Mouse (Mus musculus) liver, postnatal 0 days (tissue): ENCODE data around the gene A630023A22Rik. TPM values are rescaled to one million over a fixed set of nuclear protein-coding genes. Genes with fewer than 3 reads are reported as not detected.

ENCODE experiments used
- ATAC-seq: fragments of 200-750 bp; cut with Nextera tagmentation; 2 replicates; pipeline ENCODE4 v1.8.0; 2017; ENCODE audit warnings: mild to moderate bottlenecking, moderate library complexity
- DNase-seq: peaks from one replicate; pipeline ENCODE4 v3.0.0-alpha.2; 2016
- H3K27ac ChIP-seq: fragments of 300-500 bp; sonication (generic); 2 replicates; pipeline ENCODE4 v1.5.1; 2014; ENCODE audit warnings: antibody characterized with exemption, moderate library complexity, mild to moderate bottlenecking, low read depth
- H3K27me3 ChIP-seq: fragments of 300-500 bp; sonication (generic); 2 replicates; pipeline ENCODE4 v1.6.1; 2014; ENCODE audit warnings: low read length, control low read depth, mixed read lengths; ENCODE audit not compliant: insufficient read depth
- H3K36me3 ChIP-seq: fragments of 300-500 bp; sonication (generic); replicated peaks from 2 replicates; pipeline ENCODE4 v1.6.1; 2014; ENCODE audit warnings: mild to moderate bottlenecking, control low read depth, low read length, moderate library complexity, mixed read lengths; ENCODE audit not compliant: insufficient read depth
- H3K4me1 ChIP-seq: fragments of 300-500 bp; sonication (generic); 2 replicates; pipeline ENCODE4 v1.6.1; 2014; ENCODE audit warnings: antibody characterized with exemption, mild to moderate bottlenecking, control low read depth; ENCODE audit not compliant: insufficient read depth
- H3K4me2 ChIP-seq: fragments of 300-500 bp; sonication (generic); 2 replicates; pipeline ENCODE4 v1.6.1; 2014; ENCODE audit warnings: low read depth, mild to moderate bottlenecking, low read length, moderate library complexity, mixed read lengths
- H3K4me3 ChIP-seq: fragments of 300-500 bp; sonication (generic); 2 replicates; pipeline ENCODE4 v1.5.1; 2014; ENCODE audit warnings: low read depth, low read length
- H3K9ac ChIP-seq: fragments of 300-500 bp; sonication (generic); replicated peaks from 2 replicates; pipeline ENCODE4 v1.6.1; 2014; ENCODE audit warnings: mild to moderate bottlenecking, moderate library complexity
- H3K9me3 ChIP-seq: fragments of 300-500 bp; sonication (generic); 2 replicates; pipeline ENCODE4 v1.6.1; 2016; ENCODE audit warnings: mild to moderate bottlenecking, control low read depth, low read length, mixed read lengths
- CTCF ChIP-seq: sonication (generic); IDR thresholded peaks from 2 replicates; pipeline ENCODE4 v1.5.1; 2016; ENCODE audit warnings: antibody characterized with exemption, low read depth
- EP300 ChIP-seq: IDR thresholded peaks from 2 replicates; pipeline ENCODE4 v1.6.1; 2016; ENCODE audit warnings: antibody characterized with exemption, low read depth, mild to moderate bottlenecking
- WGBS: fragments of 180-500 bp; shearing (Covaris S2); extraction: QIAGEN DNeasy Blood & Tissue Kit; methylation state at CpG from one replicate; pipeline ENCODE4 v1.1.7; 2014; ENCODE audit not compliant: insufficient replicate concordance; 5-methylcytosine and 5-hydroxymethylcytosine counted together
- polyA plus RNA-seq: library from polyadenylated mRNA; unstranded; fragments of >200 nt; fragmentation: Nextera tagmentation; extraction: Ambion mirVana; gene quantifications from 2 replicates; pipeline ENCODE4 v1.2.1, GENCODE M21; 2015

A630023A22Rik gene
- polyA plus RNA-seq = not detected in 2 replicates

GRCm38 (mm10) chr14:34102601-34103000, at the start of gene A630023A22Rik:
TSS of gene A630023A22Rik (minus strand) at chr14:34102754.
- no peaks in the 10 kb centered on the region for H3K4me1 ChIP-seq
- H3K9me3 ChIP-seq = no peaks in the 10 kb centered on the region
- no peak within 1 kb of the TSS for H3K4me2 ChIP-seq
- WGBS = 66% methylated on average over 5 of the region's 5 CpGs
- H3K27ac ChIP-seq = no peak within 1 kb of the TSS
- no peaks in the 10 kb centered on the region for H3K36me3 ChIP-seq
- no peak within 1 kb of the TSS for H3K4me3 ChIP-seq
- H3K27me3 ChIP-seq = no peaks in the 10 kb centered on the region
- TF ChIP-seq CTCF (no peak), EP300 (no peak)
- DNase-seq = no peak
- ATAC-seq = no peak
- no peak within 1 kb of the TSS for H3K9ac ChIP-seq

- TF ChIP-seq EP300 (no peak), CTCF (no peak)
- no peak within 1 kb of the TSS for H3K4me2 ChIP-seq
- H3K9me3 ChIP-seq = no peaks in the 10 kb centered on the region
- ATAC-seq (peak; percentile 59), DNase-seq (peak; percentile 65)
- H3K9ac ChIP-seq = no peak within 1 kb of the TSS
- H3K4me3 ChIP-seq = no peak within 1 kb of the TSS
- H3K27me3 ChIP-seq = no peaks in the 10 kb centered on the region
- 10% methylated on average over 16 of the region's 16 CpGs for WGBS
- H3K36me3 ChIP-seq = no peaks in the 10 kb centered on the region
- peaks cover 4% of the 10 kb centered on the region; the same call in 1 of the 2 replicates for H3K4me1 ChIP-seq
- no peak within 1 kb of the TSS for H3K27ac ChIP-seq
Measured at GRCm38 (mm10) chr14:34152342-34152741, 49.8 kb upstream of the A630023A22Rik start, which contains the start of gene Npy4r. TSS of gene Npy4r (minus strand) at chr14:34152489.

GRCm38 (mm10) chr14:34142915-34143314, 40.4 kb upstream of the A630023A22Rik start:
- H3K4me3 ChIP-seq = no peak overlapping the region
- no peaks in the 10 kb centered on the region for H3K36me3 ChIP-seq
- no peak overlapping the region for H3K9ac ChIP-seq
- no peaks in the 10 kb centered on the region for H3K9me3 ChIP-seq
- H3K27ac ChIP-seq = no peak overlapping the region
- H3K27me3 ChIP-seq = no peaks in the 10 kb centered on the region
- 84% methylated on average over 10 of the region's 10 CpGs for WGBS
- no peak for TF ChIP-seq EP300
- TF ChIP-seq CTCF = no peak
- no peak overlapping the region for H3K4me2 ChIP-seq
- ATAC-seq = no peak
- no peak for DNase-seq
- H3K4me1 ChIP-seq = no peaks in the 10 kb centered on the region

- H3K4me3 ChIP-seq = no peak overlapping the region
- no peaks in the 10 kb centered on the region for H3K9me3 ChIP-seq
- no peak for DNase-seq
- no peak for TF ChIP-seq CTCF
- TF ChIP-seq EP300 = no peak
- no peak overlapping the region for H3K27ac ChIP-seq
- no peaks in the 10 kb centered on the region for H3K36me3 ChIP-seq
- 47% methylated on average over 1 of the region's 1 CpGs for WGBS
- H3K27me3 ChIP-seq = no peaks in the 10 kb centered on the region
- no peak overlapping the region for H3K4me2 ChIP-seq
- no peak overlapping the region for H3K9ac ChIP-seq
- no peaks in the 10 kb centered on the region for H3K4me1 ChIP-seq
- ATAC-seq = no peak
Measured at GRCm38 (mm10) chr14:34142316-34142715, 39.8 kb upstream of the A630023A22Rik start.

GRCm38 (mm10) chr14:34139671-34140664, 37.4 kb upstream of the A630023A22Rik start:
- TF ChIP-seq CTCF (no peak), EP300 (no peak)
- Histone ChIP-seq H3K9ac (no peak overlapping the region), H3K4me2 (no peak overlapping the region), H3K4me3 (no peak overlapping the region), H3K4me1 (no peaks in the 10 kb centered on the region), H3K27ac (no peak overlapping the region), H3K36me3 (no peaks in the 10 kb centered on the region), H3K9me3 (no peaks in the 10 kb centered on the region), H3K27me3 (no peaks in the 10 kb centered on the region)
- WGBS = 78% methylated on average over 15 of the region's 15 CpGs
- no peak for DNase-seq
- no peak for ATAC-seq

GRCm38 (mm10) chr14:34135391-34135790, 32.8 kb upstream of the A630023A22Rik start:
- no peak for ATAC-seq
- H3K4me2 ChIP-seq = no peak overlapping the region
- no peaks in the 10 kb centered on the region for H3K27me3 ChIP-seq
- no peak overlapping the region for H3K9ac ChIP-seq
- H3K36me3 ChIP-seq = no peaks in the 10 kb centered on the region
- no peaks in the 10 kb centered on the region for H3K4me1 ChIP-seq
- H3K9me3 ChIP-seq = no peaks in the 10 kb centered on the region
- TF ChIP-seq EP300 (no peak), CTCF (no peak)
- no peak overlapping the region for H3K27ac ChIP-seq
- no peak for DNase-seq
- H3K4me3 ChIP-seq = no peak overlapping the region
